Mouse (Mus musculus): Measurements from ENCODE around the gene Zfp934. TPM values are rescaled to one million over a fixed set of nuclear protein-coding genes. Genes with fewer than 3 reads are reported as not detected.

The Zfp934 gene
- polyA plus RNA-seq (2012; rRNA removed): 0.51 and 0.52 TPM in 2 replicates

GRCm38 (mm10) chr13:62571099-62571498 lies at the start of gene Zfp934:
Gene Zfp934, minus strand, starts transcription at chr13:62571199.

GRCm38 (mm10) chr13:62558189-62559110 lies 12.5 kb downstream of the Zfp934 start, which contains the start of gene Zfp935:
Gene Zfp935, minus strand, starts transcription at chr13:62558511.

GRCm38 (mm10) chr13:62466424-62467334 lies 104.3 kb downstream of the Zfp934 start, which contains the start of gene Gm49359:
Gene Gm49359, minus strand, starts transcription at chr13:62466832.

Other genes with a start within 250 kb of the Zfp934 start
- gene Gm3604, start 188.0 kb downstream of the Zfp934 start, polyA plus RNA-seq (2012; rRNA removed): 0.07 TPM in 1 of 2 replicates, not detected in the other
- gene Gm49359, start 104.4 kb downstream of the Zfp934 start, polyA plus RNA-seq (2012; rRNA removed): 0.24 and 0.28 TPM in 2 replicates
- gene Zfp935, start 12.7 kb downstream of the Zfp934 start, polyA plus RNA-seq (2012; rRNA removed): not detected in 2 replicates
- gene 6720489N17Rik, start 53.0 kb upstream of the Zfp934 start, polyA plus RNA-seq (2012; rRNA removed): 0.10 TPM in 1 of 2 replicates, not detected in the other
- 0.53 and 0.71 TPM in 2 replicates for gene Platr25, start 189.5 kb upstream of the Zfp934 start, polyA plus RNA-seq (2012; rRNA removed)
- gene Gm5141, start 214.6 kb upstream of the Zfp934 start, polyA plus RNA-seq (2012; rRNA removed): 0.54 and 1.4 TPM in 2 replicates